Mouse (Mus musculus) neural tube, embryonic 13.5 days (tissue): ENCODE measurements at regions not wholly inside any gene's neighbourhood (a gene's known extent, or its start where the extent isn't known, plus 50 kb on each side); places are given as distances from the start of the nearest gene placed in this dataset.

Source experiments
- ATAC-seq: fragments of 200-750 bp; cut with Nextera tagmentation; 2 replicates; pipeline ENCODE4 v1.8.0; 2017; ENCODE audit warnings: low read depth, mild to moderate bottlenecking, moderate TSS enrichment, moderate library complexity
- H3K27ac ChIP-seq: fragments of 300-500 bp; sonication (generic); replicated peaks from 2 replicates; pipeline ENCODE4 v1.5.1; 2015; ENCODE audit warnings: moderate library complexity, mild to moderate bottlenecking, inconsistent platforms
- H3K27me3 ChIP-seq: fragments of 300-500 bp; sonication (generic); 2 replicates; pipeline ENCODE4 v1.6.1; 2015; ENCODE audit warnings: mild to moderate bottlenecking, inconsistent platforms
- H3K36me3 ChIP-seq: fragments of 300-500 bp; sonication (generic); 2 replicates; pipeline ENCODE4 v1.6.1; 2015; ENCODE audit warnings: mild to moderate bottlenecking, inconsistent platforms
- H3K4me1 ChIP-seq: fragments of 300-500 bp; sonication (generic); replicated peaks from 2 replicates; pipeline ENCODE4 v1.6.1; 2015; ENCODE audit warnings: inconsistent platforms
- H3K4me2 ChIP-seq: fragments of 300-500 bp; sonication (generic); 2 replicates; pipeline ENCODE4 v1.6.1; 2015; ENCODE audit warnings: inconsistent platforms, mild to moderate bottlenecking, moderate library complexity
- H3K4me3 ChIP-seq: fragments of 300-500 bp; sonication (generic); 2 replicates; pipeline ENCODE4 v1.5.1; 2015; ENCODE audit warnings: mild to moderate bottlenecking, inconsistent platforms
- H3K9ac ChIP-seq: fragments of 300-500 bp; sonication (generic); 2 replicates; pipeline ENCODE4 v1.6.1; 2015; ENCODE audit warnings: moderate library complexity, mild to moderate bottlenecking, inconsistent platforms
- H3K9me3 ChIP-seq: fragments of 300-500 bp; sonication (generic); 2 replicates; pipeline ENCODE4 v1.6.1; 2016; ENCODE audit warnings: inconsistent platforms
- WGBS: fragments of 180-500 bp; shearing (Covaris S2); methylation state at CpG from one replicate; pipeline ENCODE4 v1.1.7; 2015; 5-methylcytosine and 5-hydroxymethylcytosine counted together

- Histone ChIP-seq H3K36me3 (no peaks in the 10 kb centered on the region), H3K4me3 (no peak overlapping the region), H3K27ac (no peak overlapping the region), H3K4me1 (no peaks in the 10 kb centered on the region), H3K9me3 (no peaks in the 10 kb centered on the region), H3K27me3 (no peaks in the 10 kb centered on the region), H3K4me2 (no peak overlapping the region), H3K9ac (no peak overlapping the region)
- 84% methylated on average over 7 of the region's 7 CpGs for WGBS
- ATAC-seq = no peak
Measured at GRCm38 (mm10) chr17:47118010-47118409, 107.7 kb upstream of the Ubr2 start.

- Histone ChIP-seq H3K4me1 (no peaks in the 10 kb centered on the region), H3K4me3 (no peak overlapping the region), H3K4me2 (no peak overlapping the region), H3K9me3 (no peaks in the 10 kb centered on the region), H3K27ac (no peak overlapping the region), H3K9ac (no peak overlapping the region), H3K27me3 (no peaks in the 10 kb centered on the region), H3K36me3 (no peaks in the 10 kb centered on the region)
- 52% methylated on average over 13 of the region's 13 CpGs for WGBS
- ATAC-seq = no peak
Measured at GRCm38 (mm10) chr17:47115754-47116153, 105.4 kb upstream of the Ubr2 start.

- H3K9ac ChIP-seq = no peak overlapping the region
- 76% methylated on average over 5 of the region's 5 CpGs for WGBS
- 0 out of 2 replicates have a peak overlapping the region, but pooled peaks have one; percentile 42 for H3K27ac ChIP-seq
- no peaks in the 10 kb centered on the region for H3K9me3 ChIP-seq
- ATAC-seq = no peak
- no peaks in the 10 kb centered on the region for H3K36me3 ChIP-seq
- no peak overlapping the region for H3K4me3 ChIP-seq
- H3K27me3 ChIP-seq = no peaks in the 10 kb centered on the region
- no peaks in the 10 kb centered on the region for H3K4me1 ChIP-seq
- no peak overlapping the region for H3K4me2 ChIP-seq
Measured at GRCm38 (mm10) chr17:47115141-47115540, 104.8 kb upstream of the Ubr2 start.

- ATAC-seq = no peak
- no peak overlapping the region for H3K9ac ChIP-seq
- H3K4me1 ChIP-seq = no peaks in the 10 kb centered on the region
- no peaks in the 10 kb centered on the region for H3K9me3 ChIP-seq
- WGBS = 80% methylated on average over 7 of the region's 7 CpGs
- H3K27me3 ChIP-seq = no peaks in the 10 kb centered on the region
- no peak overlapping the region for H3K4me2 ChIP-seq
- no peak overlapping the region for H3K4me3 ChIP-seq
- no peaks in the 10 kb centered on the region for H3K36me3 ChIP-seq
- H3K27ac ChIP-seq = peak overlapping the region; percentile 42; the same call in 1 of the 2 replicates
Measured at GRCm38 (mm10) chr17:47114736-47115135, 104.4 kb upstream of the Ubr2 start.

GRCm38 (mm10) chr17:47112556-47113225, 102.3 kb upstream of the Ubr2 start:
- H3K4me3 ChIP-seq = no peak overlapping the region
- H3K27me3 ChIP-seq = no peaks in the 10 kb centered on the region
- no peak for ATAC-seq
- WGBS = 88% methylated on average over 16 of the region's 16 CpGs
- no peaks in the 10 kb centered on the region for H3K9me3 ChIP-seq
- no peak overlapping the region for H3K9ac ChIP-seq
- no peaks in the 10 kb centered on the region for H3K4me1 ChIP-seq
- no peak overlapping the region for H3K27ac ChIP-seq
- no peaks in the 10 kb centered on the region for H3K36me3 ChIP-seq
- no peak overlapping the region for H3K4me2 ChIP-seq

- Histone ChIP-seq H3K4me2 (no peak overlapping the region), H3K27ac (no peak overlapping the region), H3K36me3 (no peaks in the 10 kb centered on the region), H3K9ac (no peak overlapping the region), H3K27me3 (no peaks in the 10 kb centered on the region), H3K9me3 (no peaks in the 10 kb centered on the region), H3K4me3 (no peak overlapping the region), H3K4me1 (no peaks in the 10 kb centered on the region)
- ATAC-seq = no peak
- 89% methylated on average over 4 of the region's 4 CpGs for WGBS
Measured at GRCm38 (mm10) chr17:47110836-47111235, 100.5 kb upstream of the Ubr2 start.

GRCm38 (mm10) chr17:47104328-47104727, 94.0 kb upstream of the Ubr2 start:
- Histone ChIP-seq H3K9me3 (no peaks in the 10 kb centered on the region), H3K27me3 (no peaks in the 10 kb centered on the region), H3K4me2 (no peak overlapping the region), H3K4me3 (no peak overlapping the region), H3K4me1 (no peaks in the 10 kb centered on the region), H3K9ac (no peak overlapping the region), H3K27ac (no peak overlapping the region), H3K36me3 (no peaks in the 10 kb centered on the region)
- no peak for ATAC-seq
- WGBS = 90% methylated on average over 4 of the region's 4 CpGs

GRCm38 (mm10) chr17:47095191-47095590, 84.8 kb upstream of the Ubr2 start:
- no peaks in the 10 kb centered on the region for H3K27me3 ChIP-seq
- no peak for ATAC-seq
- H3K9me3 ChIP-seq = 0 out of 2 replicates have a peak, but pooled peaks cover 7% of the 10 kb centered on the region
- no peak overlapping the region for H3K27ac ChIP-seq
- H3K4me2 ChIP-seq = no peak overlapping the region
- no peaks in the 10 kb centered on the region for H3K4me1 ChIP-seq
- 76% methylated on average over 3 of the region's 3 CpGs for WGBS
- no peak overlapping the region for H3K9ac ChIP-seq
- no peak overlapping the region for H3K4me3 ChIP-seq
- H3K36me3 ChIP-seq = no peaks in the 10 kb centered on the region

- Histone ChIP-seq H3K9me3 (peaks cover 15% of the 10 kb centered on the region; the same call in 1 of the 2 replicates), H3K4me1 (no peaks in the 10 kb centered on the region), H3K4me2 (no peak overlapping the region), H3K27me3 (no peaks in the 10 kb centered on the region), H3K4me3 (no peak overlapping the region), H3K36me3 (no peaks in the 10 kb centered on the region), H3K27ac (no peak overlapping the region), H3K9ac (no peak overlapping the region)
- ATAC-seq = no peak
- 90% methylated on average over 9 of the region's 9 CpGs for WGBS
Measured at GRCm38 (mm10) chr17:47092076-47092475, 81.7 kb upstream of the Ubr2 start.

GRCm38 (mm10) chr17:47089769-47090168, 79.4 kb upstream of the Ubr2 start:
- H3K27me3 ChIP-seq = no peaks in the 10 kb centered on the region
- H3K4me3 ChIP-seq = no peak overlapping the region
- H3K4me2 ChIP-seq = no peak overlapping the region
- ATAC-seq = no peak
- H3K9ac ChIP-seq = no peak overlapping the region
- H3K9me3 ChIP-seq = peaks cover 21% of the 10 kb centered on the region
- 90% methylated on average over 3 of the region's 3 CpGs for WGBS
- H3K27ac ChIP-seq = no peak overlapping the region
- no peaks in the 10 kb centered on the region for H3K36me3 ChIP-seq
- no peaks in the 10 kb centered on the region for H3K4me1 ChIP-seq

GRCm38 (mm10) chr17:47069206-47069605, 58.9 kb upstream of the Ubr2 start:
- ATAC-seq = no peak
- Histone ChIP-seq H3K4me1 (no peaks in the 10 kb centered on the region), H3K9ac (no peak overlapping the region), H3K9me3 (peaks cover 5% of the 10 kb centered on the region; the same call in 1 of the 2 replicates), H3K36me3 (no peaks in the 10 kb centered on the region), H3K27me3 (no peaks in the 10 kb centered on the region), H3K4me2 (no peak overlapping the region), H3K27ac (no peak overlapping the region), H3K4me3 (no peak overlapping the region)
- WGBS = 90% methylated on average over 2 of the region's 2 CpGs

GRCm38 (mm10) chr17:47065307-47065901, 55.0 kb upstream of the Ubr2 start:
- WGBS = 89% methylated on average over 4 of the region's 4 CpGs
- Histone ChIP-seq H3K27ac (no peak overlapping the region), H3K9me3 (no peaks in the 10 kb centered on the region; the same call in 1 of the 2 replicates), H3K27me3 (no peaks in the 10 kb centered on the region), H3K4me3 (no peak overlapping the region), H3K4me1 (no peaks in the 10 kb centered on the region), H3K4me2 (no peak overlapping the region), H3K9ac (no peak overlapping the region), H3K36me3 (no peaks in the 10 kb centered on the region)
- ATAC-seq = no peak
